Mouse (Mus musculus): ENCODE measurements around the gene 9530068E07Rik.

GRCm38 (mm10) chr11:52348724-52349123 is 47.5 kb upstream of the 9530068E07Rik start:
- TF ChIP-seq CTCF (IDR thresholded peaks at IDR 0.05; ENCODE audit: low read depth) (peak; percentile 51), EP300 (IDR thresholded peaks at IDR 0.05; ENCODE audit: low read depth) (no peak)

Data from liver, postnatal 0 days (tissue).